Mouse (Mus musculus) embryonic facial prominence, embryonic 13.5 days (tissue): ENCODE measurements around the gene Agtr1a. TPM values are rescaled to one million over a fixed set of nuclear protein-coding genes. Genes with fewer than 3 reads are reported as not detected.

ENCODE experiments used
- ATAC-seq: fragments of 200-750 bp; cut with Nextera tagmentation; 2 replicates; pipeline ENCODE4 v1.8.0; 2017; ENCODE audit warnings: low read depth; ENCODE audit not compliant: insufficient number of reproducible peaks, insufficient read depth, low FRiP score, low TSS enrichment
- H3K27ac ChIP-seq: fragments of 300-500 bp; sonication (generic); 2 replicates; pipeline ENCODE4 v1.5.1; 2015; ENCODE audit warnings: moderate library complexity, mild to moderate bottlenecking, inconsistent platforms
- H3K27me3 ChIP-seq: fragments of 300-500 bp; sonication (generic); 2 replicates; pipeline ENCODE4 v1.6.1; 2015; ENCODE audit warnings: mild to moderate bottlenecking, inconsistent platforms
- H3K36me3 ChIP-seq: fragments of 300-500 bp; sonication (generic); 2 replicates; pipeline ENCODE4 v1.6.1; 2015; ENCODE audit warnings: mild to moderate bottlenecking, inconsistent platforms
- H3K4me1 ChIP-seq: fragments of 300-500 bp; sonication (generic); 2 replicates; pipeline ENCODE4 v1.6.1; 2015; ENCODE audit warnings: inconsistent platforms
- H3K4me2 ChIP-seq: fragments of 300-500 bp; sonication (generic); 2 replicates; pipeline ENCODE4 v1.6.1; 2015; ENCODE audit warnings: moderate library complexity, mild to moderate bottlenecking, inconsistent platforms
- H3K4me3 ChIP-seq: fragments of 300-500 bp; sonication (generic); 2 replicates; pipeline ENCODE4 v1.5.1; 2015; ENCODE audit warnings: mild to moderate bottlenecking, inconsistent platforms
- H3K9ac ChIP-seq: fragments of 300-500 bp; sonication (generic); 2 replicates; pipeline ENCODE4 v1.6.1; 2015; ENCODE audit warnings: mild to moderate bottlenecking, inconsistent platforms
- H3K9me3 ChIP-seq: fragments of 300-500 bp; sonication (generic); 2 replicates; pipeline ENCODE4 v1.6.1; 2016; ENCODE audit warnings: inconsistent platforms
- WGBS: fragments of 180-500 bp; shearing (Covaris S2); methylation state at CpG from one replicate; pipeline ENCODE4 v1.1.7; 2015; ENCODE audit warnings: mixed read lengths; 5-methylcytosine and 5-hydroxymethylcytosine counted together
- polyA plus RNA-seq: library from polyadenylated mRNA; unstranded; fragments of >200 nt; fragmentation: Nextera tagmentation; extraction: Ambion mirVana; gene quantifications from 2 replicates; pipeline ENCODE4 v1.2.1, GENCODE M21; 2015

The Agtr1a gene
- 2.9 and 3.1 TPM in 2 replicates for polyA plus RNA-seq

DNA sequence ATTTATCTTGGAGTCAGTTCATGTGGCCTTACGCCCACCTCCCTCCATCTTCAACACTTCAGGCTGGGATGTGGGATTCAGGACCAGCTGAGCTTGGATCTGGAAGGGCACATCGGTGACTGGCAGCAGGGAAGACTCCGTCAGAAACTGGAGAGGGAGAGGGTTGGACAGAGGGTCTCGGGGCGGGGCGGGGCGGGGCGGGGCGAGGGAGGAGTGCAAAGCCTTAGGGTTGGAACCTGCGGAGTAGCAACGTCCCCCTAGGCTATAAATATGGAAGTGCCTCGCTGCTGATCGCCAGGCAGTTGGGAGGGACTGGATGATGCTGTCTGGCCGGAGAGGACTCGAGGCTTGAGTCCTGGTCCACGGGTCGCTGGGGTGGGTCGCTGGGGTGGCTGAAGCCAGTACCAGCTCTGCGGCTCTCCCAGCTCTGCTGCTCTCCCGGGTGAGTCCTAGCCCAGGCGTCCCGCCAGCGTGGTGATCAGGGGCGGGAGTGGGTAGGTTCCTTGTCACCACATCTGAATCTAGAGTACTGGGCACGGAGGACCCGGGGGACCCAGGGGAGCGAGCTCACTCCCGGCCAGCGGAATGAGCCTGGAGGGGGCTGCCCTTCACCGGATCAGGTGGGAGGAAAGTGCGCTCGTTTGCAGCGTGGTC is at the start of gene Agtr1a:
Agtr1a (plus strand) TSS at position 294 of the 654 bp plus-strand sequence.
- peak; percentile 69; the same call in 1 of the 2 replicates for ATAC-seq
- Histone ChIP-seq H3K4me2 (peak within 1 kb of the TSS; percentile 95), H3K27me3 (peaks cover 40% of the 10 kb centered on the region), H3K9ac (peak within 1 kb of the TSS; percentile 70), H3K36me3 (no peaks in the 10 kb centered on the region), H3K27ac (no peak within 1 kb of the TSS), H3K9me3 (no peaks in the 10 kb centered on the region), H3K4me3 (peak within 1 kb of the TSS; percentile 53), H3K4me1 (peaks cover 10% of the 10 kb centered on the region)
- WGBS = 2% methylated on average over 33 of the region's 33 CpGs

DNA sequence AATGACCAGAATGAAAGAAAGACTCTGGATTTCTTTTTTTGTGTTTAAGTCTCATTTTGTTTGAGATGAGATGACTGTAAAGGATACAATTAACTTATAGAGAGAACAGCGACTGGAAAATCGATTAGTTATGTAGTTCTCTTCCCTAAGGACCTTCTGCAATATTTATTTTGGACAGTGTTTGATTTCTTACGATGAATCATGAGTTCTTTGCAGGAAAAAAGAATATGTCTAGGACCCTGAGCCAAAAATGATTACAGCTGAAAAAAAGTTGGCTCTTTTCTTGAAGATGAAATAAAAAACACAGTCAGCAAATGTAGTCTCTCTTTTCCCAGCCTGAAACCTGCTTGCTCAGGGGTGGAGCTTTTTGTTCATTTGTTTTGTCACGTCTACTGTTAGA is 26.0 kb upstream of the Agtr1a start:
- ATAC-seq = no peak
- Histone ChIP-seq H3K27ac (no peak overlapping the region), H3K9ac (no peak overlapping the region), H3K9me3 (no peaks in the 10 kb centered on the region), H3K27me3 (no peaks in the 10 kb centered on the region), H3K4me3 (no peak overlapping the region), H3K4me1 (no peaks in the 10 kb centered on the region), H3K4me2 (no peak overlapping the region), H3K36me3 (no peaks in the 10 kb centered on the region)
- 70% methylated on average over 4 of the region's 4 CpGs for WGBS

DNA sequence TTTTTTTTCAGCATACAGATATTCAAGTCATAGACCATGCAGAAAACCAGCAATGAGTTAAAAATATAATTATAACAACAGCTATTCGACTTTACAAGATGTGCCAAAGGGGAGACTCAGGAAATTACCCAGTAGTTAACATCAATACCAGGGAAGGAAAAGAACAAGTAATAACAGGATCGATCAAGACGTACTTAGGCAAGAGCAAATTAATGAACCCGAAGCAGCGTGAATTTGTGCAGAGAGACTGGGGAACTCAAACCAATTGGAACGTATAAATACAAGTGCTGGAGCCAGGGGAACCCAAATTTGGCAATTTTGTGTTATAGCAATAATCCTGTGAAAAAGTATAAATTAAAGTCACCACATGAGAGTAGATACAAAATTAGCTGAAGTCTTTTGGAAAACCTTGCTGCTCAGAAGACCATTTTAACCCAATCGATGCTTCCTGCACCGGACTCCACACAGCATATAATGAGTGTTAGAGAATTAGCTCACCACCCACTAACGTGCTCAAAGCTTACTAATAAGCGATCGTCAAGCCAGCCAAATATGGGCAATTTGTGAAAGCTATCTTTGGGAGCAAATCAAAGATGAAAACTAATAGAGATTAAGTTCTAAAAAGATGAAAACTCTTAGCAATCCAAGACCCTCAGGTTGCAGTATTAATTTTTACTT is 11.4 kb upstream of the Agtr1a start:
- no peak for ATAC-seq
- WGBS = 81% methylated on average over 11 of the region's 11 CpGs
- H3K9ac ChIP-seq = no peak overlapping the region

DNA sequence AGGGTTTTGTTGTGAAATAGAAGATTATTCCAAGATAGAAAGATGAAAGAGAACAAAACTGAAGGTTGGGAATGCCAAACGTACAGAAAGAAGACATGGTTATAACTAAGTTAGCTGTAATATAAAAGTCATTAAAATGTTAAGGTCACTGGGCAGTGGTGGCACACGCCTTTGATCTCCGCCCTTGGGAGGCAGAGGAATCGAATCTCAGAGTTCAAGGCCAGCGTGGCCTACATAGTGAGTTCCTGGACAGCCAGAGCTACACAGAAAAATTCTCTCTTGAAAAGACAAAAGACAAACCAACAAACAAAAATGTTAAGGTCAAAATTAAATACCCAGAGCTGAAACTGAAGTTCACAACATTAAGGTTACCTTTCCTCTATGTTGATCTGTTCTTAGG is 5.2 kb upstream of the Agtr1a start:
- WGBS = 62% methylated on average over 5 of the region's 5 CpGs
- Histone ChIP-seq H3K9ac (no peak overlapping the region), H3K4me3 (no peak overlapping the region)

More for the DNA sequence above, 11.4 kb upstream of the Agtr1a start:
- H3K4me1 ChIP-seq = no peaks in the 10 kb centered on the region
- no peak overlapping the region for H3K27ac ChIP-seq
- H3K4me3 ChIP-seq = no peak overlapping the region
- H3K4me2 ChIP-seq = no peak overlapping the region
- no peaks in the 10 kb centered on the region for H3K36me3 ChIP-seq
- H3K9me3 ChIP-seq = no peaks in the 10 kb centered on the region
- H3K27me3 ChIP-seq = no peaks in the 10 kb centered on the region

DNA sequence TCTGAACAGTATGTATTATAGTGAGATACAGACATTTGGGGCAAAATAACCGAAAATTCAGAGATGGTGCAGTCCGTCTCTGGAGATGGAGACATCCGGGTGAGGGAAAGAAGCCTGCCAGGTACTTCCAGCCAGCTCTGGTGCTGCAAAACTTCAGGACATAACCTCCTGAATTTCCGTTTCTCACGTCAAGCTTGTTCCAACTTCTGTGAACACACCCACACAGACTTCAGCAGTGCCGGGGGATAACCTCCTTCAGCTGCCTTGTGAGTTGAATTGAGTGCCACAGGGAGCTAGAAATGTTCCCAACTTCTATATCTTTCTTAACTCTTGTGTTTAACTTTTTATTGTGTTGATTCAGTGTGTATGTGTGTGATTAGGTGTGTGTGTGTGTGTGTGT is 4.4 kb upstream of the Agtr1a start:
- Histone ChIP-seq H3K4me2 (no peak overlapping the region), H3K4me3 (no peak overlapping the region), H3K27me3 (peaks cover 13% of the 10 kb centered on the region), H3K36me3 (no peaks in the 10 kb centered on the region), H3K9me3 (no peaks in the 10 kb centered on the region), H3K4me1 (peaks cover 6% of the 10 kb centered on the region; the same call in 1 of the 2 replicates), H3K9ac (no peak overlapping the region), H3K27ac (no peak overlapping the region)
- 90% methylated on average over 6 of the region's 6 CpGs for WGBS
- ATAC-seq = no peak

More for the DNA sequence above, 5.2 kb upstream of the Agtr1a start:
- no peak overlapping the region for H3K27ac ChIP-seq
- no peak overlapping the region for H3K4me2 ChIP-seq
- no peaks in the 10 kb centered on the region for H3K9me3 ChIP-seq
- H3K4me1 ChIP-seq = no peaks in the 10 kb centered on the region
- H3K27me3 ChIP-seq = peaks cover 11% of the 10 kb centered on the region
- ATAC-seq = no peak
- H3K36me3 ChIP-seq = no peaks in the 10 kb centered on the region

DNA sequence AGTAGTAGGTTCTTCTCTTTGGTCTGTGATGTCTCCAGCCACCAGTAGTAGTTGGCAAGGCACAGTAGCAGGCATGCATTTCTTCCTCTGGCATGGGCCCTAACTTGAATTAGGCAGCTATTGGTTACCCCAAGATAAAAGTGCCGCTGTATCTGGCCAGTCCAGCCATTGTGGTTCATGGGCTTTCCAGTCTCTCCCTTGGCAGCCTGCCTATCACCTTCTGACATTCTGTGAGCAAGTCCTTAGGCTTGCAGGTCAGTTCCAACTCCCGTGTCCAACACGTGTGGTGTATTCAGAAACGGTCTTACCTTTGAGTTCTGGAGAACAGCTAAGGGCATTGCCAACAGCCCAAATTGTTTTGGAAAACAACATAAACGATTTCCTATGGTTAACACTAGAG is 3.7 kb upstream of the Agtr1a start:
- Histone ChIP-seq H3K4me3 (no peak overlapping the region), H3K4me2 (no peak overlapping the region), H3K36me3 (no peaks in the 10 kb centered on the region), H3K9ac (no peak overlapping the region), H3K4me1 (peaks cover 7% of the 10 kb centered on the region; the same call in 1 of the 2 replicates), H3K27ac (no peak overlapping the region), H3K9me3 (no peaks in the 10 kb centered on the region), H3K27me3 (peaks cover 21% of the 10 kb centered on the region)
- WGBS = 84% methylated on average over 5 of the region's 5 CpGs
- ATAC-seq = no peak

DNA sequence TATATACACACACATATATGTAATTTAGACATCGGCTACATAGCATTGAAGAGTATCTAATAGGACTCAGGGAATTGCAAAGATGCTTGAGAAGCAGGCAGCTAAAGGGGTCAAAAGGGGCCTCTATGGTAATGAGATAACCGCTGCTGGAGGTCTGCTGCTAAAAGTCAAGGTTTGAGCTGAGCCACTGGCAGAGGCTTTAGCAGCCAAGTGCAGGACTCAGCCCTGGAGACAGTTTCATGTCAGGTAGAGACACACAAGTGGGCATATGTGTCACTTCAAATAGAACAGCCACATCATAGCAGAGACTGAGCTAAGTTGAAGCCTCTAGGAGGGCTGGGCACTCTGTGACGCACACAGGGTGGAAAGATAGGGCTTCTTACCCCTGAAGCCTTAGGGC is 1.6 kb upstream of the Agtr1a start:
- H3K36me3 ChIP-seq = no peaks in the 10 kb centered on the region
- no peak overlapping the region for H3K4me3 ChIP-seq
- WGBS = 61% methylated on average over 3 of the region's 3 CpGs
- ATAC-seq = no peak
- H3K27ac ChIP-seq = no peak overlapping the region
- no peak overlapping the region for H3K4me2 ChIP-seq
- H3K9ac ChIP-seq = no peak overlapping the region
- H3K4me1 ChIP-seq = peaks cover 7% of the 10 kb centered on the region; the same call in 1 of the 2 replicates
- peaks cover 31% of the 10 kb centered on the region for H3K27me3 ChIP-seq
- H3K9me3 ChIP-seq = no peaks in the 10 kb centered on the region

DNA sequence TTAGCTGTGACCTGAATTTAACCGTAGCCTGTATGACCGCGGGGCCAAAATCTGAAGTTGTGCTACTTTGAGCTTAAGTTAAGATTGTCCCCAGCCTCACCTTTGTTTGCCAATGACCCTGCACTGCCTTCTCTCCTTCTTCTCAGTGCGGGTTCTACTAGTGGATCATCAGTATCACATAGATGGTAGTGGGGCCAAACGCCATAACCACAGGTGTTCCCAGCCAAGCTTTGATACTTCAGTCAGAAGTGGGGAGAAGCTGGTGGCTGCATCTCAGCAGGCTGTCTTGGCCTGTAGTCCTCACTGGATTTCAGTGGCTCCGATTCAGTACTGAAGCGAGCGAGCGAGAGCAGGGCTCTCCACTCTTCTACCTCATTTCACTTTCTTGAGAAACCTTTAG is 672 bp downstream of the Agtr1a start:
- H3K4me2 ChIP-seq = peak overlapping the region; percentile 95
- peaks cover 14% of the 10 kb centered on the region for H3K4me1 ChIP-seq
- peaks cover 40% of the 10 kb centered on the region for H3K27me3 ChIP-seq
- H3K4me3 ChIP-seq = peak overlapping the region; percentile 53
- peak overlapping the region; percentile 70 for H3K9ac ChIP-seq
- WGBS = 23% methylated on average over 9 of the region's 9 CpGs
- H3K27ac ChIP-seq = no peak overlapping the region
- no peaks in the 10 kb centered on the region for H3K9me3 ChIP-seq
- no peaks in the 10 kb centered on the region for H3K36me3 ChIP-seq
- no peak for ATAC-seq

DNA sequence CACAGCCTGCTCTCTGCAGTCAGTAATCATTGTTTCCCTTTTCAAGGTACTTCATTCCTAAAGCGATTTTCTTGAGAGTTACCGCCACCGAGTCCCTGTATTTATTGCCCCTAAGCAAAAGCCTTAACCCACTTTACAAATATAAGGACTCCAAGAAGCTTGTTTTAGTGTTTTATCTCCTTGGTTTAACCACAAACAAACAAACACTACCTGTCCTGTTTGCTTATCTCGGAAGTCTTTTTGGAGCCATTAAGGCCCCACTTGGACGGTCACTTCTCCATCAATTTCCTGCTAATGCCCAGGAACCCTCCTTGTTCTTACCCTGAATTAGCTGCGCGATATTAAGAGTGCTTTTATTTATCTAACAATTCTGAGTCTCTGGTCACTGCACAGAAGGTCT is 1.4 kb downstream of the Agtr1a start:
- WGBS = 70% methylated on average over 7 of the region's 7 CpGs
- H3K4me3 ChIP-seq = no peak overlapping the region
- no peaks in the 10 kb centered on the region for H3K9me3 ChIP-seq

DNA sequence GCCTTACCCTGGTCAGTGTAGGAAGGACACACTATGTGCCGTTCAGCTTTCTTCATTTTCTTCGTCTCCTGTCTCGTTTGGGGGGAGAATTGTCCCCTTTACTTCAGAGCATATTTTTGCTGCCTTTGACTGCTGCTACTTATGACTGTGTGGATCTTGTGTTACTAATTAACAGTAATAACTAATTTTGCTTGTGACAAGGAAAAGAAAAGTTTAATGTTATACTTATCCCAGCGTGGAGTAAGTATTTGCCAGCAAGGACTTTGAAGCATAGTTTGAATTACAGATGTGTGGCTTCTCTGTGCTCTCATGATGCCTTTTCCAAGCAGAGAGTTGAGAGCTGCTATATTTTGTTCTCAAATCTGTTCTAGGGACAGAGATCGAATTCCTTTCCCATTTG is 2.3 kb downstream of the Agtr1a start:
- no peak overlapping the region for H3K27ac ChIP-seq
- no peak for ATAC-seq
- 74% methylated on average over 5 of the region's 5 CpGs for WGBS
- H3K36me3 ChIP-seq = no peaks in the 10 kb centered on the region
- H3K9me3 ChIP-seq = no peaks in the 10 kb centered on the region
- no peak overlapping the region for H3K4me2 ChIP-seq
- H3K9ac ChIP-seq = no peak overlapping the region
- H3K27me3 ChIP-seq = peaks cover 37% of the 10 kb centered on the region
- no peak overlapping the region for H3K4me3 ChIP-seq
- H3K4me1 ChIP-seq = peaks cover 22% of the 10 kb centered on the region

More for the DNA sequence above, 1.4 kb downstream of the Agtr1a start:
- H3K27ac ChIP-seq = no peak overlapping the region
- no peaks in the 10 kb centered on the region for H3K36me3 ChIP-seq
- 0 out of 2 replicates have a peak overlapping the region, but pooled peaks have one; percentile 95 for H3K4me2 ChIP-seq
- peaks cover 40% of the 10 kb centered on the region for H3K27me3 ChIP-seq
- H3K4me1 ChIP-seq = peaks cover 18% of the 10 kb centered on the region
- H3K9ac ChIP-seq = no peak overlapping the region
- no peak for ATAC-seq

DNA sequence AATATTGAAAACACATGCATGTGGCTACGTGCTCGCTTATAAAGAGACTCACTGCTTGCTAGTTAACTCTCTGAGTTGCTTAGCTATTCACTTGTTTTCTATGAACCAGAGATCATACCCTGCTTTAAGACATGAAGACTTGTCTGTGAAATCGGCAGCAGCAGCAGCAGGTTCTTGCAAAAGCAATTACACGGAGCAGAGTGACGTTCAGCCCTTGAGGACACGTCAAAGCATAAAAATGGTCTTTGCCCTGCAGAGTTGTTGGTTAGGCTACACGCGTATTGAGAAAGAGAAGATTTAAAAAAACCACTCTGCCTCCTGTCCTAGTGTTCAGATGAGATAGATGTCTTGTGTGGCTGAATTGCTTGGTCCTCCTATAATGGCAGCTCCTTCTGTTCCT is 3.7 kb downstream of the Agtr1a start:
- Histone ChIP-seq H3K9me3 (no peaks in the 10 kb centered on the region), H3K27me3 (peaks cover 33% of the 10 kb centered on the region), H3K4me1 (peaks cover 22% of the 10 kb centered on the region), H3K9ac (no peak overlapping the region), H3K27ac (no peak overlapping the region), H3K4me3 (no peak overlapping the region), H3K4me2 (no peak overlapping the region), H3K36me3 (no peaks in the 10 kb centered on the region)
- no peak for ATAC-seq
- WGBS = 39% methylated on average over 8 of the region's 8 CpGs
